8 mouse cellular contexts compared by ENCODE assay signal in the genomic region with DNA sequence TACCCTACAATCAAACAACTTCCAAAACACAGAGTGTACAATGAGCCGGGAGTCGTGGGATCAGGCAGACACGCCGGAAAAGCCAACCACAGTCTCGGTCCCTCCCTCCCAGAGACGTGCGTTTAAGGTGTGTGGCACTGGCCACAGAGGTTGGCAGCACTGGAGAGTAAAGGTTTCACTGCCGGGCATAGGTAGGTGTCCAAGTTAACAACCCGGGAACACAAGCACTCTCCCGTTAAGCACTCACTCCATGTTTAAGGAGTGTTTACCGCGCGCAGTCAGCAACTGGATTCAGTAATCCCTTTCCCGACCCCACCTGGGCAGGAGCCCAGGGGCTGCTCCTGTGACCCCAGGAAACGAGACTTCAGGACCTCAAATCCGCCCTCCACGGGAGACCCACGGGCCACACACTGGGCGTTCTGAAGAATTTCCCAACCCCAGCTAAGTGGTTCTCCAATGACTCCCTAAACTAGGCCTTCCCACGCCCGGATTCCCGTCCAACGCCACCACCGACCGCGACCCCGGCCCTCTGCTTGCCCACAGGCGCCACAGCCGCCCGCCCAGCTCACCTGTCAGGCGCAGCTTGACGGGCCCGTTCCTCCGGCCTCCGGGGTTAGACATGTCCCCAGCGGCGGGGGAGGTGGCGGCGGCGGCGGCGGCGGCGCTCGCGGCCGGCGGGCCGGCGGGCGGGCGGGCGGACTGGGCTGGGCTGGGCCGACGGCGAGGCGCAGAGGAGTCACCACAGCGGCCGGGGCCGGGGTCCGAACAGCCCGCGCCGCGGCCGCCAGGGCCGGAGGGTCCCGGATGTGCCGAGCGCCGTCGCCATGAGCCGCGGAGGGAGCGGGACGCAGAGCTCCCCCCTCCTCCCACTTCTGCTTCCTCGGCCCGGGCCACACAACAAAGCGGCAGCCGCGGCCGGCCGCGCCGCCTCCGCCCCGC. TPM values are rescaled to one million over a fixed set of nuclear protein-coding genes. Genes with fewer than 3 reads are reported as not detected.
DNase-seq lines count a peak whose midpoint lies in the region; ATAC-seq and TF ChIP-seq lines count a peak whose summit lies in the region.

No protein-coding gene starts in this region.

- peak overlapping the region; percentile 98 for H3K4me3 ChIP-seq in ES-E14 (ENCODE audit: insufficient read depth in 1 of 2, low read depth in 1 of 2, low read length in 2 of 2, poor library complexity in 1 of 2, severe bottlenecking in 1 of 2)
- peak overlapping the region; percentile 94 for H3K4me3 ChIP-seq in forebrain, postnatal 0 days (ENCODE audit: low read depth, low read length)
- H3K4me3 ChIP-seq in hindbrain, embryonic 10.5 days, result peak overlapping the region; percentile 98

- H3K4me2 ChIP-seq in forebrain, postnatal 0 days (ENCODE audit: low read depth), result peak overlapping the region; percentile 76

- TF ChIP-seq CTCF in forebrain, postnatal 0 days (IDR thresholded peaks at IDR 0.05; ENCODE audit: low read depth), result no peak

- DNase-seq in ES-E14 (ENCODE audit: low read depth, low spot score), result peak; percentile 30
- peak; percentile 28 for DNase-seq in c-Kit-positive CD71-positive TER-119-positive erythroid progenitor cells, embryonic 14.5 days (ENCODE audit: low spot score)
- peak; percentile 46 for DNase-seq in forebrain, postnatal 0 days
- DNase-seq in hindbrain, embryonic 10.5 days (ENCODE audit: low spot score), result no peak
- DNase-seq in layer of hippocampus, postnatal 25 days (ENCODE audit: extremely low spot score in 1 of 2, low spot score in 1 of 2), result peak; percentile 21 to 32
- DNase-seq in lung, postnatal 36 days, result peak; percentile 68
- DNase-seq in retina, postnatal 7 days (ENCODE audit: low read depth, low spot score), result peak; percentile 9
- DNase-seq in urinary bladder, adult 18-20 months (ENCODE audit: low spot score in 2 of 2), result peak; percentile 28 to 66

- H3K9ac ChIP-seq in ES-E14 (ENCODE audit: insufficient read depth, low read depth, low read length, poor library complexity, severe bottlenecking), result peak overlapping the region; percentile 95
- H3K9ac ChIP-seq in forebrain, postnatal 0 days, result peak overlapping the region; percentile 92

- H3K27ac ChIP-seq in ES-E14 (ENCODE audit: insufficient read depth, low read depth, low read length, poor library complexity, severe bottlenecking), result peak overlapping the region; percentile 68
- H3K27ac ChIP-seq in forebrain, postnatal 0 days (ENCODE audit: low read depth, low read length), result peak overlapping the region; percentile 93
- peak overlapping the region; percentile 99 for H3K27ac ChIP-seq in hindbrain, embryonic 10.5 days

- no peaks in the 10 kb centered on the region for H3K27me3 ChIP-seq in forebrain, postnatal 0 days (ENCODE audit: insufficient read depth, low read length)
- no peaks in the 10 kb centered on the region for H3K27me3 ChIP-seq in hindbrain, embryonic 10.5 days (ENCODE audit: insufficient read depth, poor library complexity, severe bottlenecking)

- H3K4me1 ChIP-seq in ES-E14 (ENCODE audit: control insufficient read depth in 2 of 2, insufficient read depth in 2 of 2, low read length in 2 of 2, poor library complexity in 1 of 2), result peaks cover 0 to 4% of the 10 kb centered on the region in 2 experiments; a peak in 3 of 4 replicates
- peaks cover 10% of the 10 kb centered on the region for H3K4me1 ChIP-seq in forebrain, postnatal 0 days (ENCODE audit: insufficient read depth)
- H3K4me1 ChIP-seq in hindbrain, embryonic 10.5 days (replicated peaks), result peaks cover 42% of the 10 kb centered on the region

- H3K9me3 ChIP-seq in ES-E14 (ENCODE audit: control insufficient read depth, insufficient read depth, low read depth, low read length), result no peaks in the 10 kb centered on the region
- H3K9me3 ChIP-seq in forebrain, postnatal 0 days (ENCODE audit: low read length), result no peaks in the 10 kb centered on the region
- H3K9me3 ChIP-seq in hindbrain, embryonic 10.5 days, result no peaks in the 10 kb centered on the region

- in situ Hi-C loops in ES-E14 (cut with MboI; ENCODE audit: low sequenced_read_pairs in 2 of 2, unreplicated experiment in 2 of 2), result no loop called here

- H3K36me3 ChIP-seq in ES-E14 (ENCODE audit: control insufficient read depth, insufficient read depth, low read length, poor library complexity, severe bottlenecking), result no peaks in the 10 kb centered on the region
- H3K36me3 ChIP-seq in forebrain, postnatal 0 days (ENCODE audit: insufficient read depth), result no peaks in the 10 kb centered on the region
- no peaks in the 10 kb centered on the region for H3K36me3 ChIP-seq in hindbrain, embryonic 10.5 days

- ATAC-seq in forebrain, postnatal 0 days, result peak; percentile 87

- WGBS in forebrain, postnatal 0 days, result under 1% methylated on average over 50 of the region's 87 CpGs
- WGBS in hindbrain, embryonic 10.5 days, result under 1% methylated on average over 83 of the region's 87 CpGs

TF ChIP-seq in ES-E14, 5 proteins besides CTCF, POLR2A, EP300 and RAD21:
- TF ChIP-seq HCFC1 (IDR thresholded peaks at IDR 0.05; ENCODE audit: borderline replicate concordance, insufficient read depth, low read length) (0 out of 2 replicates have a peak, but pooled peaks have one; percentile 18), CHD2 (IDR thresholded peaks at IDR 0.05; ENCODE audit: low read depth, low read length) (no peak)
TF ChIP-seq in ES-E14: peak in this region for 1.

RNA-seq across cellular contexts. Expression of a gene that starts 0.6 kb away (rescaled TPM):
- total RNA-seq in ES-E14 (2012; rRNA removed), result 19.9 and 25.3 TPM in 2 replicates
- 44.3 and 46.1 TPM in 2 replicates for total RNA-seq in forebrain, postnatal 0 days (2014; rRNA removed)
- 6.6 and 7.4 TPM in 2 replicates for polyA plus RNA-seq in forebrain, postnatal 0 days (2015; fragmentation: Nextera tagmentation; extraction: Ambion mirVana)
- 13.0 and 13.3 TPM in 2 replicates for polyA plus RNA-seq in hindbrain, embryonic 10.5 days (2016; fragmentation: Nextera tagmentation; extraction: Ambion mirVana)
- total RNA-seq in layer of hippocampus, postnatal 25 days (2021), result 10 to 100 TPM; 28.2 to 32.2 TPM
